Mouse (Mus musculus) testis, adult 2 months (tissue): Measurements from ENCODE around the gene Zfp985. TPM values are rescaled to one million over a fixed set of nuclear protein-coding genes. Genes with fewer than 3 reads are reported as not detected.

Experiments
- polyA plus RNA-seq: library from polyadenylated mRNA; depleted of rRNA; stranded (reverse); fragments of >200 nt; gene quantifications from 2 replicates; pipeline ENCODE4 v1.2.3, GENCODE M21; 2012; rRNA removed

The Zfp985 gene
- polyA plus RNA-seq, 1 experiment = not detected

Other genes starting within 250 kb of the Zfp985 start
- 0.05 and 0.07 TPM in 2 replicates for gene Zfp988, start 247.6 kb upstream of the Zfp985 start, polyA plus RNA-seq
- gene Zfp978, start 192.0 kb upstream of the Zfp985 start, polyA plus RNA-seq = 0.57 TPM in 1 of 2 replicates, not detected in the other
- gene Zfp982, start 60.9 kb upstream of the Zfp985 start, polyA plus RNA-seq = 1.4 and 1.5 TPM in 2 replicates
- gene Gm16503, start 13.1 kb upstream of the Zfp985 start, polyA plus RNA-seq = 0.08 and 0.11 TPM in 2 replicates
- 1.1 and 1.3 TPM in 2 replicates for gene Zfp979, start 89.2 kb downstream of the Zfp985 start, polyA plus RNA-seq
- gene Zfp534, start 149.3 kb downstream of the Zfp985 start, polyA plus RNA-seq = 0.10 and 0.17 TPM in 2 replicates